Mouse (Mus musculus): Measurements from ENCODE around the gene Tnp2.
"Not testable (repeated sequence)": the region's sequence is repeated elsewhere in the genome, so short reads cannot be mapped to it uniquely, and the experiment has no call there.

Gene Tnp2

DNA sequence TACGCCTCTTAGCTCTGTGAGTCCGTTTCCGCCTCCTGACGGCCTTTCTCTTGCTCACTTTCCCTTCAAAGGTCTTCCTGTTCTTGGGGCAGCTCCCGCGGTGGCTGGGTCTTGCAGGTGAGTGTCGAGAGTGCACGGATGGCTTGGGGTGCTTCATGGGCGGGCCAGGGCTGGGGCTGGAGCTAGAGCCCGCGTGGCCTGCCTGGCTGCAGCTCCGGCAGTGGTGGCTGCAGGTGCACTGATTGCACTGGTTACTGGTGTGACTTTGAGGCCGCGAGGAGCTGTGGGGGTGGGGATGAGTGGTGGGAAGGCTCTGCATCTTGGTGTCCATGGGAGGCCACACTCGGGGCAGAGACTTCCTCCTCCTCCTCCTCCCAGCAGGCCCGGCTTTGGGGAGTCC, at the start of gene Tnp2:
TSS of gene Tnp2 (minus strand) at position 390 of the 400 bp plus-strand sequence.
- no peak for DNase-seq (ENCODE audit: low spot score in 2 of 2)

DNA sequence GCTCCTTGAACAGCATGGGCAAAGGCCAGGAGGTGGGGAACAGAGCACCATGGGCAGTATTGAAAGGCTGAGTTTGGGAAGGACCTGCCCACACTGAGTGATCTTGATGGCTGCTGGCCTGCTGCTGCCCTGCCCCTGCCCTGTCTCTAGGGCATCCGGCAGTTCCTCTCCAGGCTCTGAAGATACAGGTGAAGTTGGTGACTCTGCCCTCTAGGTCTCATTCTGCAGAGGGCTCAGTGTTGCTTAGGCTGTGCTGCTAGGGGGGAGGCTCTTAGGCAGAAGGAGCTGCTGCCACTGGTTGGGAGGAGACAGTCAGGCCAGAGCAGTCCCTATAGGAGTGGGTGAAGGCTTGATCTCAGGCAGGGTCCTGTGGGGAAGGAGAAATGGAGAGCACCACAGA, 49.4 kb upstream of the Tnp2 start:
- no peak for DNase-seq (ENCODE audit: low spot score in 2 of 2)

DNA sequence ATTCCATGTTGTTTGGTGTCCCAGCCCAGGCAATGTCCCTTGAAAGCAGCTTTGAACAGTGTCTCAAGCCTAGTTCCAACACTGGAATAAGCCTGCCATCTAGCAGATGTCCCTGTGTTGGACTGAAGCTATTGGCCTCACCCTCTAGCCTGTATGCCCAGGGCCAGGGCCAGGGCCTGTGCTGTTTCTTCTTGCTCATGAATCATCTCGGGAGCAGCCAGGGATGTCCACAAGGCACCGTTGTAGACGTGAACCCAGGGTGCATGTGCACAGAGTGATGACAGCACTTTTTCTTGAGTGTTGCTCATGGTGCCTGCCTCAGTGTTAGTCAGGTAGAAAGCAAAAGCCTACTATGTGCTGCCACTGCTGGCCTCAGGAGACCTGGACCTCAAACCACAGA, 48.8 kb upstream of the Tnp2 start:
- no peak for DNase-seq (ENCODE audit: low spot score in 2 of 2)

DNA sequence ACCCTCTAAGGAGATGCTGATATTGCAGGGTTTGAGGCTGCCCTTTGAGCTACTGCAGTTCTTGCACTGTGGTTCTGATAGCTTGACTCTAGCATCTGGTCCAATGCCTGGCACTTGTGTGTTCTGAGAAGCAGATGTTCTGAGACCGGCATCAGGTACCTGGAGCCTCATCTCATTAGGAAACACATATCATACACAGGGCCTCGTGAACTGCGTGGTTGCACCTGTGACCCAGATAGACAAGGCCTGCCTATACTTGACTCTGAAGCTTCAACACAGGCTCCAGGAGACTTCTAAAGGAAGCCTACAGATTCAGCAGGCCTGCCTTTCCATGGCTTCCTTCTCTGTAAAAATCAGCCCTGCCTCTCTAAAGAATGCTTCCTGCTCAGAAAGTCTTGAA, 47.9 kb upstream of the Tnp2 start:
- DNase-seq (ENCODE audit: low spot score in 2 of 2) = no peak

DNA sequence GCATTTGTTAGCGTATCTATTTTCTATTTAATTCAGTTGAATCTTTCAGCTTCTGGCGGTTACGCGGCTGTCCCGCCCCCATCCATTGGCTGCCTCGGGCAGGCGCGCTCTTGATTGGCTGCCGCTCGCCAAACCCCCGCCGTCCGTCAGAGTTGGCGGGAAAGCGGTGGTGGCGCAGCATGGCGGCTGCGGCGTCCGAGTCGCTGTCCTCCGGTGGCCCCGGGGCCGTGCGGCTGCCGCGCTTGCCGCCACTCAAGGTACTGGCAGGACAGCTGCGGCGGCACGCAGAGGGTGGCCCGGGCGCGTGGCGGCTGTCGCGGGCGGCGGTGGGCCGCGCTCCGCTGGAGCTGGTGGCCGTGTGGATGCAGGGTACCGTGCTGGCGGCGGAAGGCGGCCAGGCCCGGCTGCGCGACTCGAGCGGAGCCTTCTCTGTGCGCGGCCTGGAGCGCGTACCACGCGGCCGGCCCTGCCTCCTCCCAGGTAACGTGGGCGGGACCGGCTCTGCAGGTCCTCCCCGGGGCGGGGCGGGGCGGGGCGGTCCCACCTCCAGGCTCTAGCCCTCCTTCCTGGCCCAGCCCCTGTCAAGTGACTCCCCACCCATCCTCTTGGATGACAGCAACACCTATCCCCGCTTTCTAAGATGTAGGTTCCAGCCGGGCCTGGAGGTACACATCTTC, 46.6 kb upstream of the Tnp2 start, which contains the start of gene Rmi2:
TSS of gene Rmi2 (plus strand) at position 149 of the 677 bp plus-strand sequence.
- peak; percentile 61 to 75 for DNase-seq (ENCODE audit: low spot score in 2 of 2)

DNA sequence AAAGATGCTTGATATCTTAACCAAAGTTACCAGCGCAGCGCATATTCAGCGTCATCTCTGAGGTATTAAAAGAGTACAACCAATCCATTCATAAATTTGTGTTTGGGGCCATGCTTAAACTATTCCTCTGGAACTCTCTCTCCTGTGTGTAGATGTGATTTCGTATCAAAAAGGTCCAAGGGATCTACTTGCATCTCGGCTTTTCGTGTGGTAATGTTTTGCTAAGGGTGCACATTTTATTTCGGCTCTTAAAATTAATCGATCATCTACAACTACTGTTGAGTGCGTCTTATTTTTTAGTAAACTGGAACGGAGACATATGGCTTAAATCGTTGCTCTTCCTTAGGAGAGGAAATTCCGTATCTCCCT, 46.1 kb upstream of the Tnp2 start:
- DNase-seq (ENCODE audit: low spot score in 2 of 2) = no peak

DNA sequence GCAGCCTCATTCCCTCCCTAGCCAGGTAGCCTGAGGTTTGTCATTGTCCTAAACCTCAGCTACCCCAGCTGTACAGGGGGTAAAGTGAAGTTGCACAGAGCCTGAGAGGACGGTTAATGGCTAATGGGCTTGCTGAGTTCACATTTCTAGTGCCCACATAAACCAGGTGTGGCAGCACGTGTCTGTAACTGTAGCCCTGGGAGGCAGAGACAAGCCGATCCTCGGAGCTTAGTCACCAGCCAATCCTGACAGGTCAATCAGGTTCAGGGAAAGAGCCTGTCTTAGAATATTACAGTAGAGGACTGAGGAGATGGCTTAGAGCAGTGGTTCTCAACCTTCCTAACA, 40.0 kb upstream of the Tnp2 start:
- DNase-seq (ENCODE audit: low spot score in 2 of 2) = no peak

DNA sequence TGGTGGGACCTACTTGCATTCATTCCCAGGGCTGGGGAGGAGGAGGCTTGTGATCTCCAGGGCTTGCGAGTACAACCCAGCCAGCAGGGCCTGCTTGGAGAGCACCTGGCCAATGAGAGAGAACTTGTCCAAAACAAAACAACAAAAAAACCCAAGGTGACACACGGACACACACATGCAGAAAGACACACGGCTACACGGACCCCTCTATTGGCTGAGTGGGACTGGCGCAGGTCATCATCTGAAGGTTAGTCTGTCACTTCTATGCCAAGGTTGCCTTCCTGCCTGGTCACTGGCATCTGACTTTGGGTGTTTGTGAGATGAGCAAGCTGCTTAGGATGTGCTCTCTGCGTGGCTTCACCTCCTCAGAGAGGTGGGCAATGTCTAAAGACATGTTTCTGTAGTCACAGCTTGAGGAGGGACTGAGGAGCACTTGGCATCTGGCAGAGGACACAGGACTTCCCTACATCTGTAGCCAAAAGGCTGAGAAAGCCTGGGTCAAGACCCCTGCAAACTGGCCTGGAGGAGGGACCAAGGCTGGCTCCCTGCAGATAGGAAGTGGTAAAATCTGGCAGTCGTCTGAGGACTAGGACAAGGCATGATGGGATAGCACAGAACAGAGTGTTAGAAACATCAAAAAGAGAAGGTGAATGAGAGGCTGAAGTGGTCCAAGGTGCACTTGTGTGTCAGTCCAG, 39.5 kb upstream of the Tnp2 start:
- DNase-seq (ENCODE audit: low spot score in 2 of 2) = no peak

DNA sequence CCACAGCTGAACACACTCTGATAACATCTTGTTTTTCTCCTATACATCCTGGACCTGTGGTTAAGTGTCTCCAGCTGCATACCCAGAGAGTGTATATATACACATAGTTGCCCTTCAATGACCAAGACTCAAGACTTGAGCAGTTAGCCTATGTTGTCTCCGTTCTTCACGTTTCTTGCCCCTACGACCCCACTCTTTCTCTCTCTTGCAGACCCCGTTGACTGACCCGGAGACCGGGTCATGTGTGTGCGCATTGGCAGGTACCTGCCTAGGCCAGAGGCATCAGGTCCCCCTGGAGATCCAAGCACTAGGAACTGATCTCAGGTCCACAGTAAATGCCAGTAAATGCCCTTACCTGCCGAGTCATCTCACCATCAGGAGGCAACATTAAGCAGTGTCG, 38.8 kb upstream of the Tnp2 start:
- DNase-seq (ENCODE audit: low spot score in 2 of 2) = no peak

DNA sequence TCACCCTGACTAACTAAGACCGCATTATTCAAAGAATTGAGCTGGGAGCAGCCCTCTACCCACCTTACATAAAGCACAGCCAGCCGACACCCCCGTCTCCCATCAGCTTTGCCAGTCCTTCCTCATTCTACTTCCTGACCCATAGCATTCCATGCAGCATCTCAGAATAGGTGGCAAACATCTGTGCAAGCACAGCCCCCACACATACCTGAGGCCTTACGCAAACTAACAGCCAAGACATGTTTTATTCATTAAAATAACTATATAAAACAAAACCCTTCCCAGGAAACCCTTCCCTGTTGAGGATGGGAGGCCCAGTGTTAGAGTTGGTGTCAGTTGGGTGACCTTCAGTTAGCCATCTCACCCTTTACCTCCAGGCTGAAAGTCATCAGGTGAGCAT, 37.4 kb upstream of the Tnp2 start:
- DNase-seq (ENCODE audit: low spot score in 2 of 2) = no peak

DNA sequence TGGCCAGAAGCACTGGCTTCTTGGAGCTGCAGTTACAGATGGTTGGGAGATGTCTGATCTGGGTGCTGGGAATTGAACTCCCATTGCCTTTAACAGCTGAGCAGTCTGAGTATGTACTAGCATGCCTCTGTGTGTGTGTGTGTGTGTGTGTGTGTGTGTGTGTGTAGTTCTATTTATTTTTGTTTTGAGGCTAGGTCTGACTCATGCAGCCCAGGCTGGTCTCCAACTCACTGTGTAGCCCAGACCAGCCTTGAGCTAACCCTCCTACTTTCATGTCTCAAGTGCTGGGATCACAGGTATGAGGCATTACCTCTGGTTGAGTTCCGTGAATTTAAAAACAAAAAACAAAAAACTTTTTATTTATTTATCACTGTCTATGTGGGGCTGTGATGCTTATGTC, 36.1 kb upstream of the Tnp2 start:
- DNase-seq (ENCODE audit: low spot score in 2 of 2) = no peak

DNA sequence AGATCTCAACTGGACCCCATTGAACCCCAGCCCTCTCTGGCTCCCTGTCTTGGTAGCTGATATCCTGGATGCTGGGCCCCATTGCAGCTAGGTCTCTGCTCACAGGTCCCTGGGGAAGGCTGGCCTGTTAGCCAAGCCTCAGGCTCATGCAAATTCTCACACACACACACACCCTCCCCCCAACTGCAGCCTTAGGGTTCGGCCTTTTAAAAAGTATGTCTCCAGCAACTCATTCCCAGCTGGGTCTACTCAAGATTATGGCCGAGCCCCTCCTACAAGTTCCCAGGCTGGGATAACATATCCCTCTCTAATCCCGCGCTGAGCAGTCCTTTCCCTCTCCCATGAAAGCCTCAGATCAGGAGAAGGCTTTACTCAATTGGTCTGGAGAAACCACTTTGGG, 32.9 kb upstream of the Tnp2 start:
- no peak for DNase-seq (ENCODE audit: low spot score in 2 of 2)

DNA sequence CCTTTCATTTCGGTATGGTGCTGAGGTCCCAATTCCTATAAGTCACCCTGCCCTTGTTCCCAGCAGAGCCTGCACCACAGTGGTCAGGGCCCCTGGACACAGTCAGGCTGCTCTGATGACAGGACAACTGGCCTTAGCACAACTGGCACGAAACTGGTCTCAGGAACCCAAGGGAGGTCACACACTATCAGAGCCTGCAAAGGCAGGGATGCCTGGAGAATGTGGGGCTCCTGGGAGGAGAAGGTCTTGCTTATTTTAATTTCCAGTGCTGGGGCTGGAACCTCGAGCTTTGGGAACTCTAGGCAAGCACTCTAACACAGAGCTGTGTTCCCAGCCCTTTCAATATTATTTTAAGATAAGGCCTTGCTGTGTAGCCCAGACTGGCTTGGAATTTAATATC, 31.5 kb upstream of the Tnp2 start:
- DNase-seq (ENCODE audit: low spot score in 2 of 2) = no peak

DNA sequence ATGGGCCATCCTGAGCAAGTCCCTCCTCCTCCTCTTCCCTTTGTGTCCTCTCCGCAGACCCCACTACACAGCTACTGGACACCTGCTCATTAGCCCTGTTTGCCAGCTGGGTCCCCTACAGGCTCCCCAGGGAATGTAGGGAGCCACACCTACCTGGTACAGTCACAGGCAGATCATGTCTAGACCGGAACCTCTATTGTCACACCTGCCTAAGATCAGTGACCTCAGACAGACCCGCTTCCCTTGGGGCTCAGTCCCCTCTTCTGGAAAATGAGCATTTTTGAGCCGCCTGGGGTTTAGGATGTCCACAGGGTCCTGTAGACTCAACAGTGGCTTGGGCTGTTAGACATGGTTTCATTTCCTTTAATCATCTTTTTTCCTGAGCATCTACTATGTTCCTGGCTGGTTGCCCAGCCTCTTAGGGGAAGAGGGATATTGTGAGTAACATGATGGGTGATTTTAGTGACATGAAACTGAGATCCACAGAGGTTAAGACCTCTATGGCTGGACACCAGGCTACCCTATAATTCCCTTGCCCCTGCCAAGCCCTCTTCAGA, 30.2 kb upstream of the Tnp2 start:
- DNase-seq (ENCODE audit: low spot score in 2 of 2) = no peak

DNA sequence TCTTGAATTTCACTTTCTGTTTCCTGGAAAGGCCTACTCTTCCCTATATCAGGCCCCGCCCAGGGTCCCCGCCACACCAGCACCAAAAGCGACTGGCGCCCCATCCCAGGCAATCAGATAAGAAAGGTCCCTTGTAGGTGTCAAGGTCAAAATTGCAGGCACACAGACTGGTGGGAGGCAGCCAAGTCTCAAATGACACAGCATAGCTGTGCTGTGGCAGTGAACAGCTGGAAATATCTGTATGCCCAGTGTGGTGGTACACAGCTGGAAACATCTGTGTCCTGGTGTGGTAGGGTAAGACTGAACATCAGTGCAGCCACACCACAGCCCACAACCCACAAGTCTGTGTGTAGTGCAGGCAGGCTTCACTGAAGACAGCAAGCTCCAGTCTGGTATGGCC, 26.4 kb upstream of the Tnp2 start:
- no peak for DNase-seq (ENCODE audit: low spot score in 2 of 2)

DNA sequence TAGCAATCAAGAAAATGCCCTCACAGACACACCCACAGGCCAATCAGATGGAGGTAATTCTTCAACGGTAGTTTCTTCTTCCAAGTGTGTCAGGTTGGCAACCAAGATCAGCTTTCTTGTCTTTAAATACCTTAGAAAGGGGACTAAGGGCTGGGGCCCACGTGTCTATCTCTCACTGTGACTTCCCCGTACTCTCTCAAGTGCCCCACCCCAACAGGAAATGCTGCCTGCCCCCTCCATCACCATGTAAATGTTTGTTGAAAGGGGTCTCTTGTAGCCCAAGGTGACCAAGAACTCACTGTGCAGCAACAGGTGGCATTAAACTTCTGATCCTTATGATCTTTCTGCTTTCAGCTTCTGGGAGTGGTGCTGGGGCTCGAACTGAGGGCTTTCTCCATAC, 25.3 kb upstream of the Tnp2 start:
- no peak for DNase-seq (ENCODE audit: low spot score in 2 of 2)

DNA sequence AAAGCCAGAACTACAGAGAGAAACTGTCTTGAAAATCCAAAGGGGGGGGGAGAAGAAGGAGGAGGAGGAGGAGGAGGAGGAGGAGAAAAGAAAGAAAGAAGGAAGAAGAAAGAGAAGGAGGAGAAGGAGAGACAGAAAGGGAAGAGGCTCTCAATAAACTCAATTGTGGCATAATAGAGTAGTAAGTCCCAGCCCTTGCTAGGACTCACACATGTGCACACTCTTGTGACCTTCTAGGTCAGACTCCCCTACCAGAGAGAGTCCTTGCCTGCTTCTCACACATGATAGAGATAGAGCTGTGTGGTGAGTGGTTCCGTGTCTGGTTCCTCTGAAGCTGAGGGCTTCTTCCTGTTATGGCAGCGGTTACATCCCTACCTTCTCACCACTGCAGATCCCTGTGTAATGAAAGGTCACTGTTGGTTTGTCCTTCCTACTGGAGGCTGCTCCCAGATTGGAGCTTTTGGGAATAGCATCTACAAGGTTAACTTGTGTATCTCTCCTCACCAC, 24.5 kb upstream of the Tnp2 start, which contains the start of gene Gm11172:
TSS of gene Gm11172 (plus strand) at position 51 of the 507 bp plus-strand sequence.
- no peak for DNase-seq (ENCODE audit: low spot score in 2 of 2)

DNA sequence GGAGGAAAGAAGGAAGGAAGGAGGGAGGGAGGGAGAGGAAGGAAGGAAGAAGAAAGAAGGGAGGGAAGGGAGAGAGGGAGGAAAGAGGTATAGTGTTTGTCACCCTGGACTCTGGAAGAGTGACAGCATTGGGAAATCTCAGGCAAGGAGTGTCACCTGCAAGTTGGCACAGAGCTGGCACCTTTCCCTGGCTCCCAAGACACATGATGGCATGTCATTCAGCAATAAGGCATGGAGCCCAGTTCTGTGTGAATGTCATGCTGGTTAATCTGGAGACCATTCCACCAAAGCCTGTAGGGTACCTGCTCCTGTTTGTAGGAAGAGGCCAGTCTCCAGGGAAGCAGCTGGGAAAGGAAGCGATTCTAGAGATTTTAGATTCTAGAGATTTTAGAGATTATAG, 21.9 kb upstream of the Tnp2 start:
- no peak for DNase-seq (ENCODE audit: low spot score in 2 of 2)

DNA sequence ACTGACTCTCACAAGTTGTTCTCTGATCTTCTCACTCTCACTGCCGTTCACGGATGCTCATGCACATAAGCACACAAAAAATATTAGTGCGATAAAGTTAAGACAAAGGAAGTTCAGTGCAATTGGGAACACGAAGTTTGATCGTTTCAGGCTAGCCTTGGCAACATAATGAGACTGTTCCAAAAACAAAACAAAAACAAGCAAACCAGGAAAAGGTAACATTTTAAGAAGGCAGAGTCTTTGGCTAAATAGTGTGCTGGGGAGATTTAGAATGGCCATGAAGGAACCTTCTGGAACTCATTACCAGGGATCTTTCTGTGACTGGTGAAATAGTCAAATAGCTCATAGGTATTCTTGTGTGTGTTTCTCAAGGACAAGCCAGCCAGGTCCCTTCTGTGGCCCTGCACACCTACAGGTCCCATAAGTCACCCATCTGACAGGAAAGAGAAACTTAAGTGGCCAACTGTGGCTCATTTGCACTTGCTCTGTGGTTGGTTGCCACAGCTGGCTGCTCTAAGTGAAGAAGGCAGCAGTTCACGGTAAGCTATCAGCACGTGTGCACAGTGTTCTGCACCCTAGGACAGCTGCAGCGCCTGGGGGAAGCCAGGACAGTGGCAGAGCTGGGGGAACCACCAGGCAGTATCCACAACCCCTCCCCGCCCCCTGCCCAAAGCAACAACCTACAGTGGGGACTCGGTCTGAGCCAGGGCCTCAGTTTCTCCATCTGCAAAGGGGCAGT, 17.5 kb upstream of the Tnp2 start, which contains the start of gene Prm1:
TSS of gene Prm1 (minus strand) at position 51 of the 739 bp plus-strand sequence.
- DNase-seq (ENCODE audit: low spot score in 2 of 2) = no peak

DNA sequence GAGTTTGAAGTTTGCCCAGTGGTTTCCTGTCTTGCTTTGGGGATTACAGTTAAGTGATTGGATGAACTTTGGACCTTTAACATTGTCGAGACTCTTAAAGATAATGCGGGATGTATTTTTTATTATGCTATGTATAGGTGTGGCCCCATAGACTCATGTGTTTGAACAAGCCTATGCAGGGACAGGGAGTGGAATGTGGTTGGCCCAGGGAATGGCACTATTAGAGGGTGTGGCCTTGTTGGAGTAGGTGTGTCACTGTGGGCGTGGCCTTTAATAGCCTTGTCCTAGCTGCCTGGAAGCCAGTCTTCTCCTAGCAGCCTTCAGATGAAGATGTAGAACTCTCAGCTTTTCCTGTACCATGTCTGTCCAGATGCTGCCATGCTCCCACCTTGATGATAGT, 14.0 kb upstream of the Tnp2 start:
- not testable (repeated sequence) for DNase-seq (ENCODE audit: low spot score in 2 of 2)

DNA sequence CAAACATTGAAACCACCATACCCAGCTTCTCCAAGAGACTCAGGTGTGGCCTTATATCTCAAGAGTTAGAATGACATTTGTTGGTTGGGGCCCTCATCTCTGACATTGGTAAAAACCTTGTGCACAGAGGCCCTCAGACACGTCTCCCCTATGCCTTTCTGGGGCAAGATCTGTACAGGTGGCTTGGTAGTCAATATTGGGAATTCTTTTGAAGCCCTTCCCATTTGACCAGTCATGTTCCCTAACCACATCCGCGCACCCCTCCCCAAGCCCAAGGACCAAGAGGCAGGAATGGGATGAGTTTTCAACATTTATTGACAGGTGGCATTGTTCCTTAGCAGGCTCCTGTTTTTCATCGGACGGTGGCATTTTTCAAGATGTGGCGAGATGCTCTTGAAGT, 7.6 kb upstream of the Tnp2 start, which contains the start of gene Prm2:
TSS of gene Prm2 (minus strand) at position 101 of the 400 bp plus-strand sequence.
- no peak for DNase-seq (ENCODE audit: low spot score in 2 of 2)

DNA sequence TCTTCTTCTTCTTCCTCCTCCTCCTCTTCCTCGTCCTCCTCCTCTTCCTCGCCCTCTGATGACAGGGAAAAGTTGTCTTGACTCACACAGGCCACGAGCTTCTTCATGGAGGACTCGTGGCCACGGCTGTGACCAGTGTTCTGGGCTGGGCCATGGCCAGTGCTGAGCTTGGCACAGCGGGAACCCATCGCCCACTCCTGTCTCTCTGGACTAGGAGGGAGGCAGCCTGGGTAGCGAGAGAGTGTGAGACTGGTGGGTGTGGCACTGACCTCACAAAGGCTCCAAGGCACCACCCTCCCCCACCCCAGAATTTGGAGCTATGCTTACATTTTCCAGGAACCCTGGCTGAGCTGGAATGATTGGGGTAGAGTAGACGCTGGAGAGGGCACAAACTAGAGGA, 2.2 kb upstream of the Tnp2 start, which contains the start of gene Prm3:
TSS of gene Prm3 (minus strand) at position 213 of the 400 bp plus-strand sequence.
- no peak for DNase-seq (ENCODE audit: low spot score in 2 of 2)

All from natural killer cell, adult 2 months (primary cell).